Mouse (Mus musculus) liver, postnatal 0 days (tissue): ENCODE results near the gene Ier5.

Experiments
- CTCF ChIP-seq: sonication (generic); IDR thresholded peaks from 2 replicates; pipeline ENCODE4 v1.5.1; 2016; ENCODE audit warnings: antibody characterized with exemption, low read depth
- EP300 ChIP-seq: IDR thresholded peaks from 2 replicates; pipeline ENCODE4 v1.6.1; 2016; ENCODE audit warnings: antibody characterized with exemption, low read depth, mild to moderate bottlenecking

DNA sequence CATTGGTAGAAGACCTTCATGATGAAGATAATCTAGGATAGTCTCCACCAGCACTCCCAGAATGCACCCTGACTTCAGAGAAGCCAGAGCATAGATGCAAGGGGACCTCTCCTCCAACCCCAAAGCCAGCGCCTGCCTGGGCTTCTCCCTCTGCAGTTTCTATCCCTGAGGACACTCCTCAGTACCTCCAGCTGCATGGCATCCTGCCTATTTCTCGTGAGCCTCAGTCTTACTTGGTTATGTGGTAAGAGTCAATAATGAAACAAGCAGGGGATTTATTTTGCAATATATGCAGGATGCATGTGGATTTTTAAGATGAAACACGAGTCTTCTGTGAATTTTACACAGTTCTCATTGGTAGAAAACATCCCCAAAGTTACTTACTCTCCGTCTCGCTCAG is 33.2 kb downstream of the Ier5 start:
- TF ChIP-seq EP300 (no peak), CTCF (no peak)
